Mouse (Mus musculus): ENCODE data around the gene Nos3. TPM values are rescaled to one million over a fixed set of nuclear protein-coding genes. Genes with fewer than 3 reads are reported as not detected.
A peak's percentile ranks its signal among the peaks of the same experiment; 100 is the strongest.

The Nos3 gene
- 17.1 and 18.8 TPM in 2 replicates for polyA plus RNA-seq (2015; fragmentation: Nextera tagmentation; extraction: Ambion mirVana)

- ATAC-seq (ENCODE audit: borderline replicate concordance, extremely low read depth, low FRiP score, low TSS enrichment): peak; percentile 41; the same call in 1 of the 2 replicates
- H3K4me2 ChIP-seq: peak within 1 kb of the TSS; percentile 50
- peak within 1 kb of the TSS; percentile 31 for H3K4me3 ChIP-seq
- WGBS: 52% methylated on average over 12 of the region's 12 CpGs
- peak within 1 kb of the TSS; percentile 58 for H3K27ac ChIP-seq
- H3K4me1 ChIP-seq: no peaks in the 10 kb centered on the region; the same call in 1 of the 2 replicates
- no peaks in the 10 kb centered on the region for H3K27me3 ChIP-seq
- no peaks in the 10 kb centered on the region for H3K9me3 ChIP-seq
- no peak within 1 kb of the TSS for H3K9ac ChIP-seq
- H3K36me3 ChIP-seq: no peaks in the 10 kb centered on the region
These were observed at the start of gene Nos3 for GRCm38 (mm10) chr5:24364508-24364907. Gene Nos3 (plus strand): TSS chr5:24364810.

- peak overlapping the region; percentile 69 for H3K27ac ChIP-seq
- peak; percentile 33; the same call in 1 of the 2 replicates for ATAC-seq (ENCODE audit: borderline replicate concordance, extremely low read depth, low FRiP score, low TSS enrichment)
- H3K4me3 ChIP-seq: peak overlapping the region; percentile 14; the same call in 1 of the 2 replicates
- H3K9me3 ChIP-seq: no peaks in the 10 kb centered on the region
- no peaks in the 10 kb centered on the region for H3K36me3 ChIP-seq
- 12% methylated on average over 13 of the region's 13 CpGs for WGBS
- peak overlapping the region; percentile 32 for H3K4me2 ChIP-seq
- peaks cover 21% of the 10 kb centered on the region for H3K4me1 ChIP-seq
- no peaks in the 10 kb centered on the region; the same call in 1 of the 2 replicates for H3K27me3 ChIP-seq
- H3K9ac ChIP-seq: no peak overlapping the region
These were observed 44.7 kb upstream of the Nos3 start for GRCm38 (mm10) chr5:24319776-24320466.

GRCm38 (mm10) chr5:24320467-24320813 is 44.2 kb upstream of the Nos3 start:
- H3K4me2 ChIP-seq: peak overlapping the region; percentile 32
- no peaks in the 10 kb centered on the region for H3K9me3 ChIP-seq
- H3K27me3 ChIP-seq: peaks cover under 1% of the 10 kb centered on the region; the same call in 1 of the 2 replicates
- no peaks in the 10 kb centered on the region for H3K36me3 ChIP-seq
- peak overlapping the region; percentile 69 for H3K27ac ChIP-seq
- peak; percentile 36; the same call in 1 of the 2 replicates for ATAC-seq (ENCODE audit: borderline replicate concordance, extremely low read depth, low FRiP score, low TSS enrichment)
- H3K4me1 ChIP-seq: peaks cover 21% of the 10 kb centered on the region
- H3K9ac ChIP-seq: no peak overlapping the region
- 41% methylated on average over 6 of the region's 6 CpGs for WGBS
- H3K4me3 ChIP-seq: peak overlapping the region; percentile 14; the same call in 1 of the 2 replicates

- peaks cover 21% of the 10 kb centered on the region for H3K4me1 ChIP-seq
- 0 out of 2 replicates have a peak overlapping the region, but pooled peaks have one; percentile 69 for H3K27ac ChIP-seq
- no peak for ATAC-seq (ENCODE audit: borderline replicate concordance, extremely low read depth, low FRiP score, low TSS enrichment)
- 0 out of 2 replicates have a peak overlapping the region, but pooled peaks have one; percentile 32 for H3K4me2 ChIP-seq
- H3K4me3 ChIP-seq: no peak overlapping the region
- H3K36me3 ChIP-seq: no peaks in the 10 kb centered on the region
- no peaks in the 10 kb centered on the region for H3K9me3 ChIP-seq
- H3K9ac ChIP-seq: no peak overlapping the region
- H3K27me3 ChIP-seq: peaks cover 4% of the 10 kb centered on the region; the same call in 1 of the 2 replicates
- 45% methylated on average over 5 of the region's 5 CpGs for WGBS
These were observed 43.7 kb upstream of the Nos3 start for GRCm38 (mm10) chr5:24320894-24321293.

GRCm38 (mm10) chr5:24321711-24322682 is 42.6 kb upstream of the Nos3 start:
- Histone ChIP-seq H3K27me3 (peaks cover 10% of the 10 kb centered on the region; the same call in 1 of the 2 replicates), H3K9ac (no peak overlapping the region), H3K4me3 (no peak overlapping the region), H3K4me2 (no peak overlapping the region), H3K27ac (no peak overlapping the region), H3K4me1 (peaks cover 26% of the 10 kb centered on the region), H3K36me3 (no peaks in the 10 kb centered on the region), H3K9me3 (no peaks in the 10 kb centered on the region)
- ATAC-seq (ENCODE audit: borderline replicate concordance, extremely low read depth, low FRiP score, low TSS enrichment): no peak
- 23% methylated on average over 22 of the region's 22 CpGs for WGBS

GRCm38 (mm10) chr5:24325251-24325650 is 39.4 kb upstream of the Nos3 start:
- no peaks in the 10 kb centered on the region for H3K9me3 ChIP-seq
- 54% methylated on average over 14 of the region's 14 CpGs for WGBS
- H3K4me3 ChIP-seq: no peak overlapping the region
- no peak overlapping the region for H3K9ac ChIP-seq
- peaks cover 42% of the 10 kb centered on the region for H3K4me1 ChIP-seq
- H3K36me3 ChIP-seq: no peaks in the 10 kb centered on the region
- H3K4me2 ChIP-seq: no peak overlapping the region
- peaks cover 10% of the 10 kb centered on the region; the same call in 1 of the 2 replicates for H3K27me3 ChIP-seq
- ATAC-seq (ENCODE audit: borderline replicate concordance, extremely low read depth, low FRiP score, low TSS enrichment): no peak
- H3K27ac ChIP-seq: no peak overlapping the region

GRCm38 (mm10) chr5:24326166-24326841 is 38.3 kb upstream of the Nos3 start:
- Histone ChIP-seq H3K9me3 (no peaks in the 10 kb centered on the region), H3K27me3 (peaks cover 10% of the 10 kb centered on the region; the same call in 1 of the 2 replicates), H3K9ac (no peak overlapping the region), H3K4me2 (no peak overlapping the region), H3K4me1 (peaks cover 38% of the 10 kb centered on the region), H3K4me3 (no peak overlapping the region), H3K27ac (no peak overlapping the region), H3K36me3 (no peaks in the 10 kb centered on the region)
- 84% methylated on average over 15 of the region's 15 CpGs for WGBS
- no peak for ATAC-seq (ENCODE audit: borderline replicate concordance, extremely low read depth, low FRiP score, low TSS enrichment)

GRCm38 (mm10) chr5:24326842-24327417 is 37.7 kb upstream of the Nos3 start:
- peaks cover 10% of the 10 kb centered on the region for H3K27me3 ChIP-seq
- no peaks in the 10 kb centered on the region for H3K9me3 ChIP-seq
- ATAC-seq (ENCODE audit: borderline replicate concordance, extremely low read depth, low FRiP score, low TSS enrichment): no peak
- peak overlapping the region; percentile 50; the same call in 1 of the 2 replicates for H3K27ac ChIP-seq
- WGBS: 48% methylated on average over 4 of the region's 4 CpGs
- peaks cover 36% of the 10 kb centered on the region for H3K4me1 ChIP-seq
- no peak overlapping the region for H3K4me3 ChIP-seq
- no peaks in the 10 kb centered on the region for H3K36me3 ChIP-seq
- no peak overlapping the region; the same call in 1 of the 2 replicates for H3K4me2 ChIP-seq
- peak overlapping the region; percentile 16; the same call in 1 of the 2 replicates for H3K9ac ChIP-seq

- Histone ChIP-seq H3K4me1 (peaks cover 28% of the 10 kb centered on the region), H3K4me3 (peak overlapping the region; percentile 29)
- ATAC-seq (ENCODE audit: borderline replicate concordance, extremely low read depth, low FRiP score, low TSS enrichment): no peak
These were observed 35.8 kb upstream of the Nos3 start for GRCm38 (mm10) chr5:24328813-24329211.

GRCm38 (mm10) chr5:24329212-24329964 is 35.2 kb upstream of the Nos3 start:
- no peaks in the 10 kb centered on the region for H3K9me3 ChIP-seq
- ATAC-seq (ENCODE audit: borderline replicate concordance, extremely low read depth, low FRiP score, low TSS enrichment): peak; percentile 72
- H3K27ac ChIP-seq: no peak overlapping the region; the same call in 1 of the 2 replicates
- H3K4me1 ChIP-seq: peaks cover 29% of the 10 kb centered on the region
- peak overlapping the region; percentile 68 for H3K4me2 ChIP-seq
- WGBS: 5% methylated on average over 26 of the region's 27 CpGs
- peaks cover 10% of the 10 kb centered on the region for H3K27me3 ChIP-seq
- H3K36me3 ChIP-seq: no peaks in the 10 kb centered on the region
- H3K9ac ChIP-seq: peak overlapping the region; percentile 35
- H3K4me3 ChIP-seq: peak overlapping the region; percentile 29

More at GRCm38 (mm10) chr5:24328813-24329211, 35.8 kb upstream of the Nos3 start:
- WGBS: 73% methylated on average over 6 of the region's 6 CpGs
- no peaks in the 10 kb centered on the region for H3K36me3 ChIP-seq
- peaks cover 10% of the 10 kb centered on the region for H3K27me3 ChIP-seq
- H3K9ac ChIP-seq: peak overlapping the region; percentile 35
- H3K9me3 ChIP-seq: no peaks in the 10 kb centered on the region
- no peak overlapping the region for H3K27ac ChIP-seq
- H3K4me2 ChIP-seq: peak overlapping the region; percentile 68
